Mouse (Mus musculus): Measurements from ENCODE around the gene Slc7a11.
"Not testable (repeated sequence)": the region's sequence is repeated elsewhere in the genome, so short reads cannot be mapped to it uniquely, and the experiment has no call there.

Slc7a11 gene

DNA sequence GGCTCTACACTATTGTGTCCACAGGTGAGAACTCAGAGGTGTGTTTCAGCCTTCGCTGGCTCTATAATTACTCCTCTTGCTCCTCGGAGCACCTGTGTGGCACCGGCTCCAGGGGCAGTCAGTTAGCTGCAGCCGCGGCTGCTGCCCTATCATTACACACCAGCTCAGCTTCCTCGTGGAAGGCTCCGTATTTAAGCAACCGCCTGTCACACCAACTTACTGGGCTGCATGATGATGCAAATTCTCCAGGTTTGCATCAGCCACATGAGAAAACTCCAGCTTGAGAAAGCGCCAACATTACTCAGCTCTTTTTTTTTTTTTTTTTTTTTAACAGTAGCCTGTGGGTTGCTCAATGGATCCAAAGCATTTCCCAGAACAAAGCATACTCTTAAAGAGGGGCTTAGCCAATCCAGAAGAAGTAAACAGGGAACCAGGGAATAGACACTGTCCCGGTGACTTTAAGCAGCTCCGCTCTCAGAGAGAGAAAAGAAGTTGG lies at the start of gene Slc7a11:
Slc7a11 (minus strand) TSS at position 194 of the 496 bp plus-strand sequence.
- in situ Hi-C loops (cut with MboI, MseI) = no loop called here

DNA sequence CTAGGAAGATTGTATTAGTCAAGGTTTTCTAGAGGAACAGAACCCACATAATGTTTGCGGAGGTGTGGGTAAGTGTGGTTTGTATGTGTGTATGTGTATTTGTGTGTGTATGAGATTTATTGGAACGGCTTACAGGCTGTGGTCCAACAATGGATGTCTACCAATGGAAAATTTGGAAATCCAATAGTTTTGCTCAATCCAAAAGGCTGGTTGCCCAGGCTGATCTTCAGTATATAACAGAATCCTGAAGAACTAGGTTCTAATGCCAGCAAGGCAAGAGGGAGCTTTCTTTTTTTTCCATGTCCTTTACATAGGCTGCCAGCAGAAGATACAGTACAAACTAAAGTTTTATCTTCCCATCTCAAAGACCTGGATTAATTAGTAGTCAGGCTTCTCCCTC lies 48.3 kb upstream of the Slc7a11 start:
- in situ Hi-C loops (cut with MboI, MseI) = no loop called here

DNA sequence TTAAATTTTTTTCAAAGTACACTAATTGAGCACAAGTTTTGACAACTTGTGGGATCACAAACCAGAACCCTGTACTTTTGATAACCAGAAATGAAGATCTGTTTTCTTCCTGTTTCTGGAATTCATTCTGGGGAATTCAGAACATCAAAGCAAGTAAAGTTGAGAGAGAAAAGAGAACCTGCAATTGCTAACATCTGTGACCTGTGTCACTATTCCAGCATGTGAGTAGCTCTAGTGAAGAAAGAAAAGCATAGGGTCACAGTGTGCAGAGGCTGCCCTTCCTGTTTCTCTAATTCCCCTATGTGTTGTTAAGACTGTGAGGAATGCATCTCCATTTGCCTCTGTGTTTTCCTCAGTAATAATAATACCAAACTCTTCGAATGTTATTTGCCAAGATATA lies 40.7 kb upstream of the Slc7a11 start:
- in situ Hi-C loops (cut with MboI, MseI) = no loop called here

DNA sequence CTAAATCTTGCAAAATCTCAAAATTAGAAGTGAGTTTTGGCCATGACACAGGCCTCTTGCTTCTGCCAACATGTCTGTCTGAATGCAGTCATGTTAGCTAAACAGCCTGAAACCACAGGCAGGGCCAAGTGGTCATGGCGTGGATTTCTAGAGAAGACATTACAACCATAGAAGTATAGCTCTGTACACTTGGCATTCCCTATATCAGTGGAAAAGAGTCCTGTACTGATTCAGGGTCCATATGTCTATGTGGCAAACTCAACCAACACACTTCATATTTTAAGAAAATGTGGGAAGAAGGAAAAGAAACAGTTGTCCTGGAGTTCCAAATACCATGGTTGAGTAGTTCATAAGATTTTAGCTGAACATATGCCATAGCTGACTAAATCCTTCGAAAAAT lies 18.8 kb upstream of the Slc7a11 start:
- in situ Hi-C loops (cut with MboI, MseI) = no loop called here

DNA sequence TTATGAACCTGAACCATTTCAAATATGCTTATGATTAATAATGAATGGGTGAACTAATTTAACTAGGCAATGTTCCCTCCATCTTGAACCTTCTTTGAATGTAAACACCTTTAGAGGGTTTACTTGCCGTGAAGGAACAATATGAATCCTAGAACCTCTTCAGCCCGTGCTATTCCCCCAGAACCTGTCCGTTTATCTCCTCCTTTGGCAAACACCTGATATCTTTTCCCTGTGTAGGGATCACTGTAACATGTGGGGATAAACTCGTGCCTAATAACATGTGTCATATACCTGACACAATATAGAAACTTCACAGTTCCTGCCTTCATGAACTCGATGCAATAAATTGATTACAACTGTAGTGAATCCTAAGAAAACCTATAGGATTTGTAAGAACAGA lies 13.7 kb upstream of the Slc7a11 start:
- in situ Hi-C loops (cut with MboI, MseI) = no loop called here

DNA sequence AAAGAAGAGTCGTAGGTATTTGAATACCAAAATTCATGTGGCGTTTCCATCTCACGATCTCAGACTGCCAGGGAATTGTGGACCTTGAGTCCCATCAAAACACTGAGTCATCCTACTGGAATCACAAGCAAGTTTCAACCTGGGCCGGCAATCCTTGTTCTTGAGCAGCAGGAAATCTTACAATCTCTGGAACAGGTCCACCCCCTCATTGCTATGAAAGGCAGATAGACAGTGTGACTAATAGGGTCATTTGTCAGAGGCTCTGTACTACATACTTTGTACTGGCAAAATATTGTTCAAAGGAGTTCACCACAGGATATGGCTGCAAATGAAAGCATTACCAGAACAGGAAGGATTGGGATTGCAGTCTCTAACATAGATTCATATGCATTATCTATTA lies 13.2 kb upstream of the Slc7a11 start:
- in situ Hi-C loops (cut with MboI, MseI) = no loop called here

DNA sequence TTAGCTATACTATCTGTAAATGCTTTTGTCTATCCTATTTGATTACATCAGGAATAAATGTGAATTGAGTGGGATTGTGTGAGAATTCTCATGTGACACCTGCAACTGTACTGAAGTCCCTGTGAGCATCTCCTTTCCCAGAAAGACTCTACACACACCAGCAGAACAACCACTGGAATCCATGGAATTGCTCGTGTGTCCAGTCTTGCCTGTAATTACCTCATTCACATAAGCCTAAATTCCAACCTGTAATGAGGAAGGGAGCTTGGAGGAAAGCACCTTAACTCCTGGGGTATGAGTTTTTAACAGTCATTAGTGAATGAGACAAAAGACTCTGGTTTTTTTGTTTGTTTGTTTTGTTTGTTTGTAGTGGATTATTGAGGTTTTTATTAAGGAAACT lies 12.6 kb upstream of the Slc7a11 start:
- in situ Hi-C loops (cut with MboI, MseI) = no loop called here

DNA sequence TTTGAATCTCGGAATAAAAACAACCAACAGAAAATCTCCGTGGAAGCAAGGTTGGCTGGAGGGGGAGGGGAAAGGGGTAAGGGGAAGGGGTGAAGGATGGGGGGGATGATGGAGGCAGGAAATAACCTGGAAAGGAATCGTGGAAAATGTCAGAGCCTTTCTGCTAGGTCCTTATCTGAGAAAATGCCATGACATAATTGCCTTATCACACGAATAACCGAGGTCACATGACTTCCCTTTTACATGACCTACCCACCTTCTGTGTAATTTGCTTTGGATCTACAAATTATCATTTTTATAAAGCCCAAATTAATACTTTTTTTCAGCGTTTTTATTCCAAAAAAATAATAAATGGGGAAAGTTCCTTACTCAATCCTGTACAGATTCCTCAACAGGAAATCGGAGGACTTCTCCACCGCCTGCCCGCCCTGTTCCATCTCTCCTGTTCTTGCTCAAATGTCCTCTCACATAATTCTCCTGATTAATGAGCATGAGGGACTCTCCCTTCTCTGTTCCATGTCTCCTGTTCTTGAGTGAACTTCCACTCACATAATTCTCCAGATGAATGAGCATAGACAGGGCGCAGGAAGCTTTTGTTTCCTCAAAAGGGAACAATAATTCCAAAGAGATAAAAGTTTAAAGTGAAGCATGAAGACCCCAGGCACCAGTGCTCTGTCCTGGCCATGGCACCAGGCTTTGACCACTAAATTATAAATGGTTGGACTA lies 1.8 kb upstream of the Slc7a11 start:
- in situ Hi-C loops (cut with MboI, MseI) = no loop called here

DNA sequence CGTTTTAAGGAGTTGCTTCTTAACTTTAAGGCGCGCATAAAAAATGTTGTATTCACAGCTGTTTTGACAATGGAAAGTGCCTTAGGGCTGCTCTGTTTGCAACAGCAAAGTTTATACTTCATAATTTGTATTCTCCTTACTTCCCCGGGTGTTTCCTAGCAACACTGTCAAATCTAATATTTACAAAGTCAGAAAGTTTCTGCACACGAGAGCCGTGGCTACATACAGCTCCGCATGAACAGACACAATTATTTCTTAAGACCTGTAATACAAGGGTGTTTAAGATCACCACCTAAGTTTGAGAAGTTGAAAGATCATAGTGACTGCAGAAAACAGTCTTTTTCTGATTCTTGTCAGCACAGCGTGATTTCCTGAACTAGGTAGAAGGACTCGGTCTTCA lies 528 bp upstream of the Slc7a11 start:
- in situ Hi-C loops (cut with MboI, MseI) = no loop called here

DNA sequence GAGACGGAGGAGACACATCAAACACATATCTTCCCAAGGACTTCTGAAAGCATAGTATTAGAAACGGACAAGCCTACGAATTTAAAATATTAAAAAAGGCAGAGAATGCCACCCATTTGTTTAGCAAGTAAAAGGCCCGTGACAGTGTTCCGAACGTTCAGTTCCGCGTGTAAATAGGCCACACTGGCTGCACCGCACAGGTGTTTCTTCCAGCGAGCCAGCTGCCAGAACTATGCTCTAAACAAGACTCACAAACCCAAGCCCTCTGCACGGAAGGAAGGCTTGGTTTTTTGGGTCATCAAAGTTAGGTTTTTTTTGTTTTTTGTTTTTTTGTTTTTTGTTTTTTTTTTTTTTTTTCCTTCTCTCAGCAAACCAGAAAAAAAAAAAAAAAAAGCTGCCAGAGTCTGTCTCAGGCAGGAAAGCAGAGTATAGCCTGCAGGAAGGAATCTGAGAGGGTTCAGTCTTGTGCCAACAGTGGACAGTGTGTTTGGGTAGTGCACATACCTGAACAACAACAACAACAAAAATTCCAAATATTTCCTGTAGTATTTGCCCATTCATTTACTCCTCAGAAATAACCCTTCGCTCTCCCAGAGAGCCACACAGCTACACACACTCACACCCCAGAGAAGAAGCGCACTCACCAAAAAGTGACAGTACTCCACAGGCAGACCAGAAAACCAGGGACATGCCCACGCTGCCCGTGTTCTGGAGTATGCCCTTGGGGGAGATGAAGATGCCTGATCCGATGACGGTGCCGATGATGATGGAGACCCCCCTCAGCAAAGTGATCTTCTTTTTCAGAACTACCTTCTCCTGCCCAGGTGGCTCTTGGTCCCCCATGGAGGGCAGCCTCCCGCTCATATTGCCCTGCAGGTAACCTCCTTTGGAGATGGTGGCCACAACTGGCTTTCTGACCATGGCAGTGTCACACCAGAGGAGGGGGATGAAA lies 797 bp downstream of the Slc7a11 start:
- in situ Hi-C loops (cut with MboI, MseI) = no loop called here

DNA sequence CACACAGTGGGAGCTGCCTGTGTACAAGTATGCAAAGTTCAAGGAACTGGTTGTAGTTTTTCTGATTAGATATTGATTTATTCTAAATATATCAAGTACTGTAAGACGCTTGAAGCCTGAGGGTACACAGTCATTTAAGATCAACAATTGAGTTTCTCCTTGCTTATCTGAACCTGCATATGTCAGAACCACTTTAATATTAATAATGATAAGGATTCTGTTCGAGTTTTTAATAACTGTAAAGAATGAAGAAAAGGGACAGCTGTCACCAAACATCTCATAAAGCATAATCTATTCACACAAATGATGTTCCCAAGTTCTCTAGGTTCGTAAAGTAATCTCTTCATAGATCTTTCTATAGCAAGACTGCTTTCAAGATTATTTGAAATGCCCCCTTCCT lies 2.1 kb downstream of the Slc7a11 start:
- in situ Hi-C loops (cut with MboI, MseI) = no loop called here

DNA sequence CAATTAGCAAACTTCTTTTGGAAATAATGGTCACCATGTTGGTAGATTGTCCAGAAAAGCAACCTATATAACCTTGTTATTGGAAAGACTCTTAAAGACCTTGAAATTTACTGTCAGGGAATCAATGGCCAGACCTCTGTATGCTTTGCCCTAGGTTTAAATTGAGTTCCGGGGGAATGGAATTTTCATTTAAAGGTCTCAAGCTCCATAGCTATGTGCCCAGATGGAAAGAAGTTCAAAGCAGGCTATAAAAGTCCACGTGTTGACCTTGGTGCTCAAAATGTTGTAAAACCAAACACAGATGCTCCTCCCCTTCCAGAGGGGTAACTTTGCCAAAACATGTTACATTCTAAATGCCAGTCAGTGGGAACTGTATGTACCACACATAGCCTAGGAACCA lies 3.0 kb downstream of the Slc7a11 start:
- in situ Hi-C loops (cut with MboI, MseI) = no loop called here

DNA sequence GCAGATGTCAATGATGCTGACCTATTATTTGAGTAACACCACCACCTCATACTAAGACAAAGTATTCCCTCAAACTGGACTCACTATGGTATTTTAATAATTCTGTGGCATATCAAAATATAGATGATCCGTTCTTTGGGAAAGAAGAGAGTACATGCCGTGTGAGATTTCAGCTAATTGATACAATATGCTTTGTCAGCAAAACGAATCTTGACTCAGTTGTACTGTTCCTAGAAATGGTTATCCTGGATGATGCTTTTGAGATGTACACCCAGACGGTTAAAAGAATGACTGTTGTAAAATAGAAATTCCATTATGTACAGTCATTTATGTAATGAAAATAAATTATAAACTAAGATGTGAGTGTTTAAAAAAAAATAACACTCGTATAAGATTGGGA lies 4.0 kb downstream of the Slc7a11 start:
- in situ Hi-C loops (cut with MboI, MseI) = no loop called here

DNA sequence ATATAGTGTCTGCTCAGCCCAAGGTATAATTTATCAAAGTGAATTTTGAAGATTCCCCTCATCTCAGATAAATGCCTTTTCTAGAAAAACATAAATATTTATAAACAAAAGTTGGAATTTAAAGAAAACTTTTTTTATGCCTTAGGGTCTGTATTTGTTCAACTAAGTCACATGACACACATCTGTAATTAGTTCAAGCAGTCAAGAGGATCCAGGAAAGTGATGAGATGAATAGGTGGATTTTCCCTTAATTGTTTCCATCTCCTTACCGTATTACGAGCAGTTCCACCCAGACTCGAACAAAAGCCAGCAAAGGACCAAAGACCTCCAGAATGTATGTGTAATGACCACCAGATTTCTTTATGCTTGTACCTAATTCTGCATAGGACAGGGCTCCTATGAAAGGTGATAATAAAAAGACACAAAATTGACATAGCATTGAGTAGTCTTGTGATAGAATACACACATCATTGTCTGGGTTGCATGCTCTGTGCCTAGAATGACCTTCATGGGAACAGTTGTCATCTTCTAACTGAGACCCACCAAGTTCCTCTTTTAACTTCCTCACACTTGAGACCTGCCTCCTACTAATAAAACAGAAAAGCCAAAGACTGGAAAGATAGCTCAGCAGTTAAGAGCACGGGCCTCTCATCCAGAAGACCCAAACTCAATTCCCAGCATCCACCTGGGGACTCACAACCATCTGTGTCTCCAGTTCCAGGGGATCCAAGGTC lies 4.7 kb downstream of the Slc7a11 start:
- in situ Hi-C loops (cut with MboI, MseI) = no loop called here

DNA sequence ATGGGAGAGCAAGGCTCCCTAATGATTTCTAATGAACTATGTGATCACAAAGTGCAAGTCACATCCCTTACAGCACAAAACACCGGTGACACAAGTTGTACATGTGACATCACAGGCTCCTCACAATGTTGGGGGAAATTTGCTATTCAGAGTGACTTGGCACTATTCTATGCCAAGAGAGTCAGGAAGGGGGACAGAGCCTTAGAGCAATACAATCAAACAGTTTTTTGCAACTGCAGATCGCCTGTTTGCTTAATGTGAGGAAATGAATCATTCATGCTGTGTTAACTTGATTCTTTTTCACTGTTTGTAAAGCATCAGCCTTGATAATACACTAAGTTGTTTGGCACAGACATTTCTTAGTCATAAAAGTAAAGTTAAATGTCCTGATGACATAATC lies 5.3 kb downstream of the Slc7a11 start:
- in situ Hi-C loops (cut with MboI, MseI) = not testable (repeated sequence)

DNA sequence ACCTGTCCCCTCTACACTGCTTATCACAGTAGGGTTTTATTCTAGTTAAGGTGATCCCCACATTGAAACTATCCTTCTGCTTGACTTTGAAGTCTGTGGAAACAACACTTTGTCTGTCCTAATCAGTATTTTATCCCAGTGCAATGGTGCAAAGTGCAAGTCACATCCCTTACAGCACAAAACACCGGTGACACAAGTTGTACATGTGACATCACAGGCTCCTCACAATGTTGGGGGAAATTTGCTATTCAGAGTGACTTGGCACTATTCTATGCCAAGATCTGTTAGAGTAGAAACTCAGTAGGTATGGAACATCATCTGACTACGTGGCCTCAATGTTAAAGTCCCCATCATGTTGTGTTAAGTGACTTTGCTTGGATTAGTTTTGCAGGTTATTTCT lies 7.0 kb downstream of the Slc7a11 start:
- in situ Hi-C loops (cut with MboI, MseI) = not testable (repeated sequence)

DNA sequence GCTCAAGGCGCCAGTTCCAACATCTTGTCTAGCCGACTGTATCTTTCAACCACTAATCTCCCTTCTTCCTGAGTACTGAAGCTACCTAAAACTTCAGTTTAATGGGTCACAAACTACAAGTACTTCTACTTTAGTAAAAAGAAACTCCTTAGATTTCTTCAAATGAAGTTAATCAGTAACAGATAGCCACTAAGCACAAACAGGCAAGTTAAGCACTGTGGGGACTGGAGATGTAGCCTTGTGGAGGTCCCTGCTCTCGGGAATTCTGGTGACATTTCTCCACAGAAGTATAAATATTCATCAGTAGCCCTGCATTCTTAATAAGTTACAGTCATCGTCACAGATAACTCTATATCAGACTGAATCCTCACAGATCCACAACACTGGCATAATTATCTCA lies 9.6 kb downstream of the Slc7a11 start:
- in situ Hi-C loops (cut with MboI, MseI) = no loop called here

DNA sequence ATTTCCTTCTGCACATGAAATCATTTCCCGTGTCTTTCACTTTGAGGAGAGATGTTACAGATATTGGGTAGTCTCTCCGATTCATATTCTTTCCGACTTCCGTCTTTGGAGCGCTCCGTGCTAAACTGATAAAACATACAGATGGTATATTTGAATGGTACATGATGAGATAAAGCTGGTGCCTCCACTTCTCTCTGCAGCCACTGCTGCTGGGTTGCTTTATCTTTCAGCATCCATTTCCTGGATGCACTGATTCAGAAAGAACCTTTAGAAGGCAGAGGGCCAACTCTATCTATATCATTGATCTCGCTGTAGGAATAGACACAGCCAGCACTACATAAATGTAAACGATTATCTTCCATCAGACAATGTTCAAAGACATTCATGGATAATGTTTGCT lies 12.6 kb downstream of the Slc7a11 start:
- in situ Hi-C loops (cut with MboI, MseI) = no loop called here

DNA sequence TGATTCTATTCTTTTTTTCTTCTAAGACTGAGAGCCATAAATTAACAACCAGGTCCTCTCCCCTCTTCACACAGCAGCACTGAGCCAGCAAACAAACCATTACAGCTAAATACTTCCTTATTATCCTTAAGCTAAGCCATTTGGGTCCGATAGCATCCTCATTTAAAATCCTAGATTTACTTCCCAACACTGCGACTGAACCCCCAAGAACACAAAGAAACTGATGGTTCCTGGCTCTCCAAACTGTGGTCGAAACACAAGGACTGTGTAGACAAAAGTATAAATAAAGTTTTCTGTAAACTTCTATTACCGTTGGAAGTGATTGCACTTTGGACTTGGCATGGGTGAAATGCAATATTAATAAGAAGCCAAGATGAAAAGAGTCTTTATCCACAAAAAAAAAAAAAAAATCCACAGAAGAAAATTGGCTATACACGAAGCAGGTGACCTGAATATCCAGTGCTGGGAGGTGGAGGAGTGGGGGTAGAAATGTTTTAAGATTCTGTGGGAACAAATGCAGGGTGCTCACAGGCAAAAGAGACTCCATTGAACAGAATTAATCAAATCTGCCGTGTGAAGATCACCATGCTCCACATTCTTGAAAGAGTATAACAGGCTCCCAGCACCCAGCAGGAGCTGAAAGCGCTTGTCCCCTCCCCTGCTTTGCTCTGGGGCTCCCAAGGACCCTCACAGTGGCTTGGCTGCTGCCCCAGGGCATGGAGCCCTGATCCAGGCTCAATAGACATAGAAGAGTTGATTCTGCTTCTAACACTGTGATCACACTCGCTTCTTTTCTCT lies 21.7 kb downstream of the Slc7a11 start:
- in situ Hi-C loops (cut with MboI, MseI) = no loop called here

DNA sequence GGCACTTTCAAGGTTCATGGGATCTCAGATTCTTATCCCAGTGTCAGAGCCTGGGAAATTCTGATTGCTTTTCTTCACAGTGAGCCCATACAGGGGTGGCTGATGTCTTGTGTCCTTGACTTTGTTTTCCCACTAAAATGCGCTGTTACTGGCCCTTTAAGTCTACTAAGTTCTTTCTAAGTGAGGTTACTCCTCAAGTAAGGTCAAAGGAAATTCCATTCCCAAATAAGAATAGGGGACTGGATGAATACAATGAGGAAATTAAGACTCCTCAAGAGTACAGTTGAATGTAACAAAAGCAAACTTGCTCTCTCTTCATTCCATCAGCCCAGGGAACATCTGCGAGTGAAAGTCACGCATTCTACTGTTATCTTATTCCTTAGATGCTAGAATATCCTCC lies 24.3 kb downstream of the Slc7a11 start:
- in situ Hi-C loops (cut with MboI, MseI) = no loop called here

DNA sequence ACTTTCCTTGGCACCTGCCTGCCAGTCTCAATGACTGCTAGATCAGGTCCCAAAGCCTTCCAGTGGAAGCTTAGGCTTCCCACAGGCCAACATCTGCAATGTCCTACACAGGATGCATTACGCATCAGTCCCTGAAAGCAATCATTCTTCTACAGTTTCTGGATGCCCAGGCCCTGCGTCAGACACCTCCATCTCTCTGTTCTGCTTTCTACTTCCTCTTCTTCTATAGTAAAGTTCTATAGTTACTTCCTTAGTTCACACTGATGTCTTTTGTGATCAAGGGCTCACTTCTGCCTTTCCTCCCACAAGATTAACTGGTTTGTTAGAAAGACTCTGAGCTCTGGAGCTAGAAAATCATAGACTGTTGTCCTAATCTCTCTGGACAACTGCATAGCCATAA lies 36.6 kb downstream of the Slc7a11 start:
- in situ Hi-C loops (cut with MboI, MseI) = no loop called here
